Mouse (Mus musculus) brain, embryonic 14.5 days (tissue): Measurements from ENCODE around the gene Spata5.
A peak's percentile ranks its signal among the peaks of the same experiment; 100 is the strongest.

ENCODE experiments used
- CTCF ChIP-seq: fragments of 200-500 bp; IDR thresholded peaks from 2 replicates; pipeline ENCODE4 v1.5.1; 2012; ENCODE audit warnings: inconsistent platforms, mild to moderate bottlenecking, moderate library complexity, borderline replicate concordance; ENCODE audit not compliant: insufficient read depth, insufficient read length; ENCODE audit errors: extremely low read depth
- POLR2A ChIP-seq: fragments of 200-500 bp; IDR thresholded peaks from 2 replicates; pipeline ENCODE4 v1.6.1; 2012; ENCODE audit warnings: mild to moderate bottlenecking, inconsistent platforms, borderline replicate concordance; ENCODE audit not compliant: poor library complexity, insufficient read depth, insufficient read length, severe bottlenecking; ENCODE audit errors: extremely low read depth

DNA sequence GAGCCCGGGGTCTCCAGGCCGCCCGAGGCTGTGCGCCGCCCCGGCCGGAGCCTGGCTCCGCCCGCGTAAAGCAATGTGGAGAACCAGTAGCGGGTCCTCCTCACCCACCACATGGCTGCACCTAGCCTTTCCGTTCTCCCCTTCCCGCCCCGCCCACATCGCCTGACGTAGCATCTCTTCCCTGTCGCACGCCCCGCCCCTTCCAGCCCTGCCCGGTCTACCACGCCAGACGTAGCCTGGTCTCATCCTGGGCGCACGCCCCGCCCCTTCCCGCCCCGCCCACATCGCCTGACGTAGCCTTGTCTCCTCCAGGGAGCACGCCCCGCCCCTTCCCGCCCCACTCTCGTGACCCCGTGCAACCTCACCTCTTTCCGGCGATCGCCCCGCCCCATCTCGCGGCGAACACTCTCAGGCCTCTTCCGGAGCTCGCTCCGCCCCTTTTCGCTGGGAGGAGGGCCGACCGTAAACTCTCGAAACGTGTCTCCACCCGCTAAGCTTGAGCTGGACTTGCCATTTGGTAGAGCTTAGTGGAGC is at the start of gene Spata5:
- TF ChIP-seq CTCF, result no peak
- peak; percentile 86 for TF ChIP-seq POLR2A
